Mouse (Mus musculus) ES-E14 (cell line): Measurements from ENCODE around the gene Cse1l.

Source experiments
- CHD2 ChIP-seq: IDR thresholded peaks from 2 replicates; pipeline ENCODE4 v1.6.1; 2014; ENCODE audit warnings: mild to moderate bottlenecking, low read depth, low read length, inconsistent platforms
- HCFC1 ChIP-seq: IDR thresholded peaks from 2 replicates; pipeline ENCODE4 v1.6.1; 2012; ENCODE audit warnings: low read length, inconsistent platforms, borderline replicate concordance; ENCODE audit not compliant: insufficient read depth
- ZC3H11A ChIP-seq: IDR thresholded peaks from 2 replicates; pipeline ENCODE4 v1.6.1; 2012; ENCODE audit warnings: low read depth, mild to moderate bottlenecking, inconsistent platforms, low read length, borderline replicate concordance
- ZNF384 ChIP-seq: IDR thresholded peaks from 2 replicates; pipeline ENCODE4 v1.6.1; 2012; ENCODE audit warnings: low read depth, low read length, inconsistent platforms

GRCm38 (mm10) chr2:166943146-166943545, 37.3 kb downstream of the Cse1l start:
- TF ChIP-seq CHD2 (no peak), ZC3H11A (no peak), HCFC1 (no peak), ZNF384 (no peak)
